Mouse (Mus musculus): Measurements from ENCODE around the gene Snap91. TPM values are rescaled to one million over a fixed set of nuclear protein-coding genes. Genes with fewer than 3 reads are reported as not detected.

Gene Snap91
- not detected in 2 replicates for polyA plus RNA-seq (2012; ENCODE audit: insufficient read depth, insufficient read length, missing spikeins)

DNA sequence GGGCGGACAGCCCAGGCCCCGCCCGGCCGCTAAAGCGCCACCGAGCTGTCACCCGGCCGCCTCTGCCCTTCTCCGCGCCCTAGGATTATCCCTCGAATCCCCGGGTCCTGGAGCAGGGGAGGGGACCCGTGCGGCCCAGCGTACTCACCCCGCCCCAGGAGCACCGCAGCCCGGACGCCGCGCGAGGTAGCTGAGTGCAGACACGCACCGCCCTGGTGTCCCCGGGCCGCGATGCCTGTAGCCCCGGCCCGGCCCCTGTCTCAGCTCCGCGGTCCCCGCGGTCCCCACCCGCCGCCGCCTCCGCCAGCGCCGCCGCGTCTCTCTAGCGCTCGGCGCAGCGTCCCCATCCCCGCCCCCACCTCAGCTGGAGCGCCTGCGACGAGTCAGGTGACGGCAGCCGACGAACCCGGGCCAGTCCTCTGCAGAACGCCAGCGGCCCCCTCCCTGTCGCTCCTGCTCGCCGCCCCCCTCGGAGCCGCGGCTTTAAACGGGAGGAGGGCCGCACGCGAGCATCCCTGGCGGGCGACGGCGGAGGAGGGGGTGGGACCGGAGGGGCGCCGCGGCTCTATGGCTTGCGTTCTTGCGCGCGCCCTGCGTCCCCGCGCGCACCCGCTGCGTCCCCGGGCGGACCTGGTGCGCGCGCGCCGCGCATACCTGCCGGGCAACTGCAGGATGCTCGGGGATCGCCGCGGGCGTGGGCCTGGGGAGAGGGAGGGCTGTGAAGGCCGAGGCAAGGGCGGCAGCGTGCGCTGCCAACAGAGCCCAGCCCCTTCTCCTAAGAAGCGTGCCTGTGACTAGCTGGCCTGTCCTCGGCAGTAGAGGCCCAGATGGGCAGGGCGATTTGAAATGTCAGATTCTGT lies at the start of gene Snap91:
Gene Snap91 (minus strand): TSS at position 542 of the 860 bp plus-strand sequence.
- H3K4me3 ChIP-seq (ENCODE audit: insufficient read depth, low read depth, low read length) = peak within 1 kb of the TSS; percentile 40
- H3K27ac ChIP-seq (replicated peaks; ENCODE audit: low read depth, low read length) = no peak within 1 kb of the TSS
- no peaks in the 10 kb centered on the region for H3K4me1 ChIP-seq (ENCODE audit: control insufficient read depth, insufficient read depth, insufficient read length, low read length)

DNA sequence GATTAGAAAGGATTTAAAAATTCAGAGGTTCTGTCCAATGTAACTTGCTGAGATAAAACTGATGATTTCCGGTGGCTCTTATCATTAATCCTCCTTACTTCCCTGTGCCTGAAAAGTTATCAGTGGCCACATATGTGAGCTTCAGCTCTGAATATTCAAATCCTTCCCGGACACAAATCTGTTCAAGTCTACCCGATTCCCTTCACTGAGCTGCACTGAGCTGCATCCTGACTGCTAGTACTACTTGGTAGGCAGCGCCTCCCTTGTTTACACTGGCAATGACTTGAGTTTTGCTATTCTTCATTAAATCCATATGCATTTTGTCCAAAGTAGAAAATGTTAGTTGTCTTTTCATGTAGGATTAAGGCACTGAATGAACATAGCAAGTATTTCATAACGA lies 46.1 kb upstream of the Snap91 start:
- Histone ChIP-seq H3K27ac (replicated peaks; ENCODE audit: low read depth, low read length) (no peak overlapping the region), H3K4me3 (ENCODE audit: insufficient read depth, low read depth, low read length) (no peak overlapping the region)

DNA sequence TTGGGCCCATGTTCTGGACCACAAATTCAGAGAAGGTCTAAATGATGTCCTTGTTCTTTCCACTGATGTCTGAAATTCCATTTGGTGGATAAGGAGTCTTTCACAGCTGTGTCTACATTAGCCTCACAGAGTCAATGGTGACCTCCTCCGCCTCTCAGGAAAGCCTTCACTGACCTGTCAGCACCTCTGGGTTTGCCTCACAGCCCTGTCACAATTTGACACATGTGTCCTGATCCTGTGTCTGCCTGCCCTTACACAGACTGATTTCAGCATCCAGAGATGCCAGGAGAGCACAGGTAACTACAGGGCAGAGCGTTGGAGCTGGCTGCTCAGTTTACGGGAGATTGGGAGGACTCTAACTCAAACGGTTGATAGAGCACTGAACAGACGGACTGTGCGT lies 45.2 kb upstream of the Snap91 start:
- no peaks in the 10 kb centered on the region for H3K4me1 ChIP-seq (ENCODE audit: control insufficient read depth, insufficient read depth, insufficient read length, low read length)
- no peak overlapping the region for H3K4me3 ChIP-seq (ENCODE audit: insufficient read depth, low read depth, low read length)
- no peak overlapping the region for H3K27ac ChIP-seq (replicated peaks; ENCODE audit: low read depth, low read length)

More for the DNA sequence above, 46.1 kb upstream of the Snap91 start:
- no peaks in the 10 kb centered on the region for H3K4me1 ChIP-seq (ENCODE audit: control insufficient read depth, insufficient read depth, insufficient read length, low read length)

DNA sequence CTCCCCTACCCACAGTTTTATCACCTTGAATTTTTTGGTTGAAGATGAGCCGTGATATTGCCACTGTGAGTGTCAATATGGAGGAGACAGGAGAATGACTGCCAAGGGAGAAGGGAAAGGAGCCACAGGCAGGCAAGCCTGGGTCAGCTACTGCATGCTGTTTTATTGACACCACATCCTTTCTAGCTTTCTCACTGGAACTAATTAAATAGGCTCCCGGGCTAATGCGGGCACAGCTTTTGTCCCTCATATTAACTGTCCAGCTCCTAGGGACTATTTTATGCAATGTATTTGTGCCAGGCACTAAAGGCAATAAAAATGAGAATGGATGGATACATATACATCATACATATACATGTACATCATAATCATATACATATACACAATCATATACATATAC lies 42.0 kb upstream of the Snap91 start:
- Histone ChIP-seq H3K4me3 (ENCODE audit: insufficient read depth, low read depth, low read length) (no peak overlapping the region), H3K4me1 (ENCODE audit: control insufficient read depth, insufficient read depth, insufficient read length, low read length) (no peaks in the 10 kb centered on the region), H3K27ac (replicated peaks; ENCODE audit: low read depth, low read length) (no peak overlapping the region)

DNA sequence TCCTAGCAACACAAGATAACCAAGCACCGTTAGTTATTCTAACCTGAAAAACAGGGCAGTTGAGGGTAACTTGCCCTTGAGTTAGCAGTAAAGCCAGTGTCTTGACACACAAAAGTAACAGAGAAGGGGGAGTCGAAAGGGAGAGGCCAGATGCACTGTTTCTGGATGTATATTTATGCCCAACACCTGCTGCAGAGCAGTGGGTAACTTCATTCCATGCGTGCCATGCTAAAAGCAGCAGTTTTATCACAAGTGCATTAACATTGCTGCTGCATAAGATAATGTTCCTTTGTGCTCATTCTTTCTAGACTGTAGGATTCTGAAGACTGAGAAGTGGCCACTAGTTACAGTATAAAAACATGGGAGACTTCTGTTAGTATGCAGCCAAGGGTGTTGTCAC lies 36.1 kb upstream of the Snap91 start:
- Histone ChIP-seq H3K4me3 (ENCODE audit: insufficient read depth, low read depth, low read length) (no peak overlapping the region), H3K4me1 (ENCODE audit: control insufficient read depth, insufficient read depth, insufficient read length, low read length) (no peaks in the 10 kb centered on the region), H3K27ac (replicated peaks; ENCODE audit: low read depth, low read length) (no peak overlapping the region)

DNA sequence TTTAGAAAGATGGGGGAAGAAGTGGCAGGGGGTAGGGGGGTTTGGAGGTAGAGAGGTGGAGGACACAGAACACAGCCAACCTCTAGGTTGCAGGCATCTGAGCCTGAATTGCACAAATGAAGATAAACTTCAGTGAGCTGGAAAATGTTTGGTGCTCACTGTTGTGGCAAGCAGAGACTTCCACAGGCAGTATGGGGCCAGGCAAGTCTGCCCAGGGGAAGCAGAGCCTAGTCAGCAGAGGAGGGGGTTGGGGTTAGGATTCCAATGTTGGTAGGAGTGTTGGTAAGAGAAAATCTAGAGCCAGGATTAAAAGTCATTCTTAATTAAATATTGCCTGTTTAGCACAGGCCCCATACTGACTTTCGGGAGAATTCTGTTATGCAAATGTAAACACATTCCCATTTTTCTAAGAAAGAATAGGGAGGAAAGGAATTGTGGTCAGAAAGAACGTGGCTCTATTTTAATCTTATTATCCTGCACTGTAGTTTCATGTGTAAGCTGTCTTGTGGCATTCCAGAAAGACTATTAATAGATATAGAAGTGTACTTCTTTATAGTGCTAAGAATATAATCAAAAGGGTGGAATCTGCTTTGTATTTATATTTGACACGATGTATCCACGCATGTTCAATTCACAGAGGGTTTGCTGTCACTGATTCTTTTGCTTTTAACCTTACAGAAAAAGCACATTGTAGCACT lies 19.2 kb upstream of the Snap91 start:
- Histone ChIP-seq H3K27ac (replicated peaks; ENCODE audit: low read depth, low read length) (no peak overlapping the region), H3K4me1 (ENCODE audit: control insufficient read depth, insufficient read depth, insufficient read length, low read length) (no peaks in the 10 kb centered on the region), H3K4me3 (ENCODE audit: insufficient read depth, low read depth, low read length) (no peak overlapping the region)

DNA sequence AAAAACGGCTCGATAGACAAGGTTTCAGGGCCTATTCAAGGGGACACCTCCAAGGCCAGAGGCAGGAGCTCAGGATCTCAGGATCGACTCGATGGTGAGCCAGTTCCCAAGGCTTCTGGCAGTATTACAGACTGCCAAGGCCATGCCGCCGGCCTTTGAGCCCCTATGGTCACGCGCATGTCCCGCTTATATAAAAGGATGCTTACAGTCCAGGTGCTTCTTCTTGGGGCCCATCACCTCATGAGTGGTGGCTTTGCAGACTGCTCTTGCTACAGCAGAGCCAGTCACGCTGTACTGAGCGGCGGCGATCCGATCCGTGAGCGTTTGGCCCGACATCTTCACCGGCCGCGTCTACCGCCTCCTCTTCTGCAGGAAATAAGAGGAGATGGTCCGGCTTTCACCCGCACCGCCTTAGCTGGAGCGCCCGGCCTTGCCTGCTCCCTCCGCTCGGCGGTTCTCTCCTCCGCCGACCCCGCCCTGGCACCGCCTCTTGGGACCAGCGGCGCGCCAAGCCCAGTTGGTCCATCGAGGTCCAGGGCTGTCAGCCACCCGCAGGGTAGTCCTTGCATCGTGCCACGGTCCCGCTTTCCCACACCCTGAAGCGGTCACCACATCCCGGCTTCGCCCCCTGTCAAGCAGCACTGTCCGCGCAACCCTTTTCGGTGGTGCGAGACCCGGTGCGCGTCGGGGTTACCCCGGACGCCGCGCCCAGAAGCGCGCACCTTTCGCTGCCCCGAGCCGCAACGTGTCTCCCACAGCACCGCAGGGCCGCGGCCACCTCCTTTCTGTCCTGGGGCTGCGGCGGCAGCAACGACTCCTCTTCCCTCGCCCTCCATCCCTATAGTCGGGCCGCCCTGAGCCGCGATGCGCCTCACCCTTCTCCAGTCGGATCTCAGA lies 990 bp downstream of the Snap91 start:
- no peaks in the 10 kb centered on the region for H3K4me1 ChIP-seq (ENCODE audit: control insufficient read depth, insufficient read depth, insufficient read length, low read length)
- H3K27ac ChIP-seq (replicated peaks; ENCODE audit: low read depth, low read length) = no peak overlapping the region
- H3K4me3 ChIP-seq (ENCODE audit: insufficient read depth, low read depth, low read length) = peak overlapping the region; percentile 40

DNA sequence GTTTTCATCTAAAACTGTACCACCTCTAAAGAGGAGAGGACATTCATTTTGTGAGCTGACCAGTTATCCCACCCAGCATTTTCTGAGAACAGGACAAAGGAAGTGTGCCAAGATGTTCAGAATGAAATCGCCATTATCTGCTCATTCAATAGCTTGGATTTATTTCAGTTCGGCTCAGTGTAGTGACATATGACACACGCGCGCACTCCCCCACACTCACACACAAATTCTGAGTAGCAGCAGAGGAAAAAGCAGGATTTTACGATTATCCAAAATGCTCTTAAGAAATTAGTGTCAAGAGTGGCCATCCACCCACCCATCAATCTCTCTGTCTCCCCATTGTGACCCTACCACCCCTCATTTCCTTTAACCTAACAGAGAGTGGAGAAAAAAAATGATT lies 1.7 kb downstream of the Snap91 start:
- no peak overlapping the region for H3K27ac ChIP-seq (replicated peaks; ENCODE audit: low read depth, low read length)
- no peak overlapping the region for H3K4me3 ChIP-seq (ENCODE audit: insufficient read depth, low read depth, low read length)
- no peaks in the 10 kb centered on the region for H3K4me1 ChIP-seq (ENCODE audit: control insufficient read depth, insufficient read depth, insufficient read length, low read length)

DNA sequence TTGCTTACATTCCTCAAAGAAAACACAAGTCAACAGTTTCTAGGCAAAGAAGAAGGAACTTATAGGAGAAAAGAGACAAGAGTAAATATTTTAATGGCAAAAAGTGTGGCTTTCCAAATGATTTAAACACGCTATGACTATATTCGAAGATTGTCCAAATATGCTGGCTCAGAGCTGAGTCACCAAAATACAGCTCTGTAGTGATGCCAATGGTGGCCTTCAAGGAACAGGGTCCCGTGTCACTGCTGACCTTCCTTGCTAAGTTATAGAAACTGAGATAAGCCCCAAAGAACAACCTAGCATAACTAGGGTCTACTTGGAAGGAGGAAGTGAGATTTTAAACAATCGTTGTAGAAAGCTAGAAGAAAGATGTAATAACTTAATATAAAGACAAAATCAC lies 6.8 kb downstream of the Snap91 start:
- H3K4me3 ChIP-seq (ENCODE audit: insufficient read depth, low read depth, low read length) = no peak overlapping the region
- H3K4me1 ChIP-seq (ENCODE audit: control insufficient read depth, insufficient read depth, insufficient read length, low read length) = no peaks in the 10 kb centered on the region
- H3K27ac ChIP-seq (replicated peaks; ENCODE audit: low read depth, low read length) = no peak overlapping the region

DNA sequence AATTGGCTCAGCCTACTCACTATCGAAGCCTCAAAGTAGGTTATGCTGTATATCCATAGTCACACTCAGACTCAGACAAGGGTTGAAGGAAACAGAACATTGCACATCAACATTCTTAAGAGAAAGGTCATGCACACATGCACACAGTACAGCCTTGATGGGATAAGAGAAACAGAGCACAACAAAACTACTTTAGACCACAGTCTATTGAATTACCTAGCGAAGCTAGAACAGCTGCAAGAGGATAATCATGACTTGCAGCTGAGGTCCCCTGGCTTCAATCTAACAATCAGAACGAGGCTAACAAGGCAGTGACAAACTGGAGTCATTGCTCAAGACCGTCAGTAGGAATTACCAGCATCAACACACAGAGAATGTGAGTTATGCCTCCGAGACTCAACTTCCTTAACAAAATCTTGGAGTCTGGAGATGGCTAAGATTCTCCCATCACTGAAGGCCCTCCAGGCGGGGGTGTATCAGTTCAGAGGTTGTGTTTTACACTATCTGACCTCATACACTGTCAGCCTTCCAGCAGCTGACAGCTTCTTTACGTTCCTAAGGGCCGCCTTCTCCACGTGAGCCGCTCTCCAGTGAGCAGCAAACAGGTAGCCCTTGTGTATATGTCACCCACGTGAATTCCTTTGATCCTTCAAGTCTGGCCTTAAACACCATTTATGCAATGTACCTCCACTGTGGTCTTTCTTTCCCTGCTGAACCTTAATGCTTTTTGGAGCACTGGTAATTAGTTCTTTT lies 10.7 kb downstream of the Snap91 start:
- Histone ChIP-seq H3K4me3 (ENCODE audit: insufficient read depth, low read depth, low read length) (no peak overlapping the region), H3K27ac (replicated peaks; ENCODE audit: low read depth, low read length) (no peak overlapping the region), H3K4me1 (ENCODE audit: control insufficient read depth, insufficient read depth, insufficient read length, low read length) (no peaks in the 10 kb centered on the region)

DNA sequence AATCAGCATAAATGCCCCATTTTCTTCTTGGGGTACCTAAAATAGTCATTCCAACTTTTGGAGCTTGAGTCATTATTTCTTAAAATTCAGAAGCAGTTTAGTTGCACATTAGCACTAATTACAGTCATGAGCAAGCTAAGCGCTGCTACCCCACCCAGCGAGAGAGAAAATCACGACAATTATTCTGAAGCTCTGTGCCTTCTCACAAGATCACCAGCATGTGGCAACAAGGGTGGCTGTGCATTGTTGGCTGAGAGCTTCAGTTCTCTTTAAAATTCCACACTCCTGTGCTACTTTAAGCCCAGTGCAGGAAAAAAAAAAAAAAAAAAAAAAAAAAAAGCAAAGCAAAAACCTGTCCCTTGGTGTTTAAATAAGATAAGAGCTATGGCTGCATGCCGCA lies 22.4 kb downstream of the Snap91 start:
- H3K4me3 ChIP-seq (ENCODE audit: insufficient read depth, low read depth, low read length) = no peak overlapping the region
- no peak overlapping the region for H3K27ac ChIP-seq (replicated peaks; ENCODE audit: low read depth, low read length)
- H3K4me1 ChIP-seq (ENCODE audit: control insufficient read depth, insufficient read depth, insufficient read length, low read length) = no peaks in the 10 kb centered on the region

DNA sequence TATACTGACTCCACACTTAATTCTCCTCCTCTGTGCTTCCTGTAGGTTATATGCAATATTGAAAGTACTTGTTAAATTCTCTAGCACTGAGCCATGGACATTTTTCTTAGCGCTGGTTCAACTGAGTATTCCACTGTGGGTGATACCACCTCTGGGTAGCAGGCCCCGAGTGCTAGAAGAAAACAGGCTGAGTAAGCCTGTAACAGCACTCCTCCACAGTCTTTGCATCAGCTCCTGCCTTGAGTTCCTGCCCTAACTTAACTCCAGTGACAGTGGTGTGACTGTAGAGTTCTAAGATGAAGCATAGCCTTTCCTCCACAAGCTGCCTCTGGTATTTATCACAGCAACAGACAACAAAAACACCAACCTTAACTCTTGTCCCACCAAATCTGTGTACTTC lies 22.8 kb downstream of the Snap91 start:
- Histone ChIP-seq H3K4me1 (ENCODE audit: control insufficient read depth, insufficient read depth, insufficient read length, low read length) (no peaks in the 10 kb centered on the region), H3K4me3 (ENCODE audit: insufficient read depth, low read depth, low read length) (no peak overlapping the region), H3K27ac (replicated peaks; ENCODE audit: low read depth, low read length) (no peak overlapping the region)

DNA sequence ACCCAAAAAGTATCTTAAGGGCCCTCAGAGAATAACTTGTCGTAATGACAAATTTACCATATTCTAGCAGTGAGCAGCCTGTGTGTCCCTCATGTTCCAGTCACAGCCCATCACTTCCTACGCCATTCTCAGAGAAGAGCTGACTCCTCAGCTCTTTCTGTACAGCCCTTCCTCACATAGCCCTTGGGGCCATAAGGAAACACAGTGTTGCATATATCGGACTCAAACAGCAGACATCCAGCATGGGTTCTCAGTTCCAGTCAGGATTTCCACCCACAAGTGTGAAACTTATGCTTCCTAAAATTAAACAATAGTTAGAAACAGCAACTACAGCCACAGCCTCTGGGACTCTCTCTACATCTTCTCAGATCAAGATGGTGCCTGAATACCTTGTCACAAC lies 27.6 kb downstream of the Snap91 start:
- no peaks in the 10 kb centered on the region for H3K4me1 ChIP-seq (ENCODE audit: control insufficient read depth, insufficient read depth, insufficient read length, low read length)
- no peak overlapping the region for H3K27ac ChIP-seq (replicated peaks; ENCODE audit: low read depth, low read length)
- H3K4me3 ChIP-seq (ENCODE audit: insufficient read depth, low read depth, low read length) = no peak overlapping the region

DNA sequence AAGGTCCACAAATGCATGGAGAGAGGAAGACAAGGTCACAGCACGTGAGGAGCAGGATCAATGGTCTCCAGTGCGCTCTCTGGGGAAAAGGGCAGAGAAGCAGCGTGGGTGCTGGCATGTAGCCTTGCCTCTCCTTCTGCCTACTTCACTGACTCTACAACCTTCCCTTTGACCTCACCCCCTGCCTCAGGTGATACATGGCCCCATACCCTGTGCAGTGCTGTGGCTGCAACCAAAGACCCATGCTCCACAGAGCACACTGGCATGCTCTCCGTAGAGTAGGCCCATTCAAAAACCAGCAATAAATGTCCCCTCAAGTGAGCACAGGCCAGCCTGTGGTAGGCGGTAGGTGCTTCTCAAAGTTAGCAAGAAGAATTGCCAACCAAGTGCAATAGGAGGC lies 28.8 kb downstream of the Snap91 start:
- no peaks in the 10 kb centered on the region for H3K4me1 ChIP-seq (ENCODE audit: control insufficient read depth, insufficient read depth, insufficient read length, low read length)
- H3K4me3 ChIP-seq (ENCODE audit: insufficient read depth, low read depth, low read length) = no peak overlapping the region
- no peak overlapping the region for H3K27ac ChIP-seq (replicated peaks; ENCODE audit: low read depth, low read length)

Measured in brown adipose tissue, adult 24 weeks (tissue).